Mouse (Mus musculus) thymus, adult 2 months (tissue): ENCODE results near the gene Usp32. TPM values are rescaled to one million over a fixed set of nuclear protein-coding genes. Genes with fewer than 3 reads are reported as not detected.

Source experiments
- DNase-seq: peaks from one replicate; pipeline ENCODE4 v3.0.0; 2021
- H3K27ac ChIP-seq: fragments of 200-500 bp; 2 replicates; pipeline ENCODE4 v1.5.1; 2012; ENCODE audit warnings: low read length, control low read depth; ENCODE audit not compliant: control insufficient read depth, insufficient read depth
- H3K27me3 ChIP-seq: fragments of 200-500 bp; 2 replicates; pipeline ENCODE4 v1.6.1; 2012; ENCODE audit warnings: mild to moderate bottlenecking, low read length, moderate library complexity, mixed read lengths; ENCODE audit not compliant: control insufficient read depth, insufficient read depth
- H3K36me3 ChIP-seq: fragments of 200-500 bp; 2 replicates; pipeline ENCODE4 v1.6.1; 2012; ENCODE audit warnings: mild to moderate bottlenecking, low read length, moderate library complexity; ENCODE audit not compliant: control insufficient read depth, insufficient read depth
- H3K4me1 ChIP-seq: fragments of 200-500 bp; replicated peaks from 2 replicates; pipeline ENCODE4 v1.6.1; 2012; ENCODE audit warnings: low read length; ENCODE audit not compliant: control insufficient read depth, insufficient read depth
- H3K4me3 ChIP-seq: fragments of 200-500 bp; 2 replicates; pipeline ENCODE4 v1.5.1; 2012; ENCODE audit warnings: mild to moderate bottlenecking, low read length, control low read depth, moderate library complexity; ENCODE audit not compliant: control insufficient read depth, insufficient read depth
- CTCF ChIP-seq: fragments of 200-500 bp; IDR thresholded peaks from 2 replicates; pipeline ENCODE4 v1.5.1; 2012; ENCODE audit warnings: mild to moderate bottlenecking, control low read depth, low read length, moderate library complexity, borderline replicate concordance; ENCODE audit not compliant: control insufficient read depth, poor library complexity, insufficient read depth; ENCODE audit errors: extremely low read depth
- POLR2A ChIP-seq: fragments of 200-500 bp; IDR thresholded peaks from 2 replicates; pipeline ENCODE4 v1.6.1; 2012; ENCODE audit warnings: mild to moderate bottlenecking, low read length, control low read depth, moderate library complexity; ENCODE audit not compliant: control insufficient read depth, poor library complexity, insufficient read depth; ENCODE audit errors: extremely low read depth
- WGBS: fragments of 180-500 bp; shearing (Covaris S2); methylation state at CpG from one replicate; pipeline ENCODE4 v1.1.7; 2018; 5-methylcytosine and 5-hydroxymethylcytosine counted together
- polyA plus RNA-seq: library from polyadenylated mRNA; depleted of rRNA; stranded (reverse); fragments of >200 nt; gene quantifications from 2 replicates; pipeline ENCODE4 v1.2.3, GENCODE M21; 2012; rRNA removed

Gene Usp32
- polyA plus RNA-seq, 1 experiment = 4.0 TPM

DNA sequence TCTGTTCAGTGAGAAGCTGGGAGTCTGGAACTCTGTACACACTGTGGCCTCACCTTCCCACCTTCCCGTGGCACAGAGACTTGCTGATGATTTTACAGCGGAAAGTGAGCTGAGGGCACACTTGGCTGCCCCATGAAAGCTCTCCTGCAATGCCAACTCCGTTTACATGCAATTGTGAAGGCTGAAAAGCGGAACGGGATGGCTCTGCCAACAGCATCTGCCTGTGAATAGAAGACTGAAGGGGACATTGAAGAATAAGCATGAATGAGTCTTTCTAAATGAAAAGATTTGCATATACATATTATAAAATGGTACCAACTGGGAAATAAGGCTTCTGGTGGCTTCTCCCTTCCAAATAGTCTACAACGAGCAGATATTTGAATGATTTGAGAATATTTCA is 192.8 kb downstream of the Usp32 start:
- no peaks in the 10 kb centered on the region for H3K36me3 ChIP-seq
- H3K4me3 ChIP-seq = no peak overlapping the region
- WGBS = 81% methylated on average over 6 of the region's 6 CpGs
- peaks cover 3% of the 10 kb centered on the region; the same call in 1 of the 2 replicates for H3K27me3 ChIP-seq
- no peak overlapping the region for H3K27ac ChIP-seq
- DNase-seq = no peak
- no peak for TF ChIP-seq POLR2A
- TF ChIP-seq CTCF = no peak
- no peaks in the 10 kb centered on the region for H3K4me1 ChIP-seq

DNA sequence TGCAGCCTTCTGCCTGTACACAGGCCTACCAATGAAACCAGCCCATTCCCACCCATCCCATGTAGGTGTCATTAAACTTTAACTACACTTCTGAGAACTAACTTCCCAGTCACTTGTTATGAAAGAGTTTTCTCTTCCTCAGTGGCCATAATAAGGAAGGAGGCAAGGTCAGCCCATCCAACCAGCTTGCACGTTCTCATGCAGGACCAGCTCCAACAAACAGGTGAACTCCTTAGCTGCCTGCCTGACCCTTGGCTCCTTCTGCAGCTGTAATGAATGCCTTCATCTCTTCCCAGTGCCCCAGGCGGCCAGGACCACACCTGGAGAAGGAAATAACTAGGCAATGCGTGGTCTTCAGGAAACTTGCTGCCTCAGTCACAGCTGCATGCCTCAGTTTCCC is 194.1 kb downstream of the Usp32 start:
- Histone ChIP-seq H3K27ac (no peak overlapping the region), H3K27me3 (peaks cover 3% of the 10 kb centered on the region; the same call in 1 of the 2 replicates), H3K4me3 (no peak overlapping the region), H3K36me3 (no peaks in the 10 kb centered on the region), H3K4me1 (no peaks in the 10 kb centered on the region)
- 75% methylated on average over 3 of the region's 3 CpGs for WGBS
- TF ChIP-seq CTCF (no peak), POLR2A (no peak)
- no peak for DNase-seq

DNA sequence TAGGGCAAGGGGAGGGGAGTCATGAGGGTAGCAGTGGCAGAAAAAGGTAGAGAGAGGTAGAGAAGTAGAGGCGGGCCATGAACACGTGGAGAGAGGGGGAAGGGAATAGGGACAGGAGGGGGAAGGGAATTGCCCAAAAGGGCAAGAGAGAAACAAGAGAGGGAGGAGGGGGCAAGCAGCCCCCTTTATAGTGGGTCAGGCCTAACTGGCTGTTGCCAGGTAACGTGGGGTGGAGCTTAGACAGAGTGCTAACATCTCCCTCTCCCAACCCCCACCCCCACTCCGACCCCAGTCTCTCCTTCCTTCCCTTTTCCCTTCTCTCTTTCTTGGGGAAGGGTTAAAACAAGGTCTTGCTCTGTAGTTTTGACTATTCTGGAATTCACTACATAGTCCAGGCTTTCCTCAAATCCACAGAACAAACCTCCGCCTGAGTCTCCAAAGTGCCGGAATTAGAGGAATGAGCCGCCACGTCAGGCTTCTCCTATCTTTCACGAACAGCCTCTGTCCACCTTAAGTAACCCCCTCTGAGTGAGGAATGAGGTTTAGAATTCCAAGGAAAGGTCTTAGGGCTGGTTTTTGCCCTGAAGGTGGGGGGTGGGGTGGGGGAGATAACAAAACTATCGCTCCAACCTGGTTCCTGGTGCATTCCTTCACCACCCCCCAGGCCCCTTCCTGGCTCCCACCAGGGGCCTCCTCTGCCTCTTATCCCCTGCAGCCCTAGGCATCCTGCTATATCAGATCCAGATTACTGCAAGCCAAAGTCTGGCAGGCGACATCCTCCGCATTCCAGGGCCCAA is 195.1 kb downstream of the Usp32 start:
- no peak overlapping the region for H3K4me3 ChIP-seq
- WGBS = 22% methylated on average over 12 of the region's 12 CpGs
- TF ChIP-seq CTCF (no peak), POLR2A (no peak)
- H3K27ac ChIP-seq = no peak overlapping the region
- no peaks in the 10 kb centered on the region for H3K36me3 ChIP-seq
- no peak for DNase-seq
- peaks cover 3% of the 10 kb centered on the region; the same call in 1 of the 2 replicates for H3K27me3 ChIP-seq
- no peaks in the 10 kb centered on the region for H3K4me1 ChIP-seq

DNA sequence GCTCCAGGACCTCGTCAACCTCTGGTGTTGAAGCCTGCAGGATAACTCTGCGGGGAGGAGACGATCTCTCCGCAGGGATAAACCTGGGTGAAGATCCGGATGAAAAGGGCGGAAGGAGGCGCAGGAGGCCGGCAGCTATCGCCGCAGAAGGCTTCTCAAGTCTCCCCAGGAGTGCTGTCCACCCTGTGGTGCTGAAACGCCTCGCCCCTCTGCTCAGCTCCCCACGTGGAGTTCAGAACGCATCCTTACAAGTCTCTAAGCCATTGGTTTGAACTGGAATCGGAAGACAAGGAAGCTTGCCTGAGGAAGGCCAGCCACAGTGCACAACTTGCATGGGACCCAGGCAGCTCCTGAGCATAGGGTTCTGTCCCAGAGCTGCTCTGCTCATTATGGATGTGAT is 196.0 kb downstream of the Usp32 start:
- TF ChIP-seq CTCF (no peak), POLR2A (no peak)
- Histone ChIP-seq H3K27me3 (peaks cover 3% of the 10 kb centered on the region; the same call in 1 of the 2 replicates), H3K4me1 (no peaks in the 10 kb centered on the region), H3K4me3 (no peak overlapping the region), H3K36me3 (no peaks in the 10 kb centered on the region), H3K27ac (no peak overlapping the region)
- peak; percentile 20 for DNase-seq
- WGBS = 4% methylated on average over 15 of the region's 15 CpGs

DNA sequence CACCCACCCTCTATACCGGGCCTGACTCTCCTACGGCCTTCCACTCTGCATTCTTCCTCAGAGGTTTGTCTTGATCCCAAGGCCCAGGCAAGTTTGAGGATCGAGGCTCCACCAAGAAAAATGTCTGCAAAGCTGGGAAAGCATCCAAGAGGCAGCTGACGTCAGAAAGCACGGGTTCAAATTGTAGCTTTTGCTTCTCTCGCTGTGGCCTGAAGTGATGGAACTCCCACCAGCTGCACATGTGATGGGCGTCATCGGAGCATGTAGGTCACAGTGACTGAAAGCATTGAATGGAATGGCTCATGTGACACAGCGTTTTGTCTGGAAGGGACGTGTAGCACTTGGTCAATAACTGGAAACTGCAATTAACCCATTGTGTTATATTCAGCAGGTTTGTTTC is 199.8 kb downstream of the Usp32 start:
- no peaks in the 10 kb centered on the region for H3K4me1 ChIP-seq
- 85% methylated on average over 10 of the region's 10 CpGs for WGBS
- no peaks in the 10 kb centered on the region for H3K36me3 ChIP-seq
- no peak overlapping the region for H3K4me3 ChIP-seq
- no peak for TF ChIP-seq CTCF
- TF ChIP-seq POLR2A = no peak
- H3K27ac ChIP-seq = no peak overlapping the region
- no peak for DNase-seq
- no peaks in the 10 kb centered on the region; the same call in 1 of the 2 replicates for H3K27me3 ChIP-seq

DNA sequence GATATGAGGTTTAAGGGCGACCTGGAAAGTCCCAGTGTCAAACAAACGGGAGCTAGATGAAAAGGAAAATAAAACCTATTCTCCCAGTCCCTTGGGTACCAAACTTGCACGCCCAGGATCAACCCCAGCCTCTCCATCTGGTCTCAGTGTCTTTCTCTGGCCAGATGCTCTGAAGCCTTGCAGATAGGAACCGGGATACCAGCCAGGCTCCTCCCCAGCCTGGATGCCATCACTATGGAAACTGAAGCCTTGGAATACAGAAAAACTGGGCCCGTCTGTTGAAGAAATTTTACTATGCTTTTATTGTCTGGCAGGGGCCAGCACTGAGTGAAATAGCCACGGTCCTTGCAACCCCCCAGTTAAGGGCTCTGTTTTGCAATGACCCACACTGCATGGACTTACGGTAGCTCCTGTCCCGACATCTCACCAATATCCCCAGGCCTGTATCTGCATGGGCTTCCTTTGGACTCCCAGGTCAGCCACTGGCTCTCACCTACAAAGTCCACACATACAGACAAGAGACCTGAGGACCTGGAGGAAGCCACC is 200.4 kb downstream of the Usp32 start:
- no peak for DNase-seq
- Histone ChIP-seq H3K27me3 (no peaks in the 10 kb centered on the region; the same call in 1 of the 2 replicates), H3K4me3 (no peak overlapping the region), H3K4me1 (no peaks in the 10 kb centered on the region), H3K27ac (no peak overlapping the region), H3K36me3 (no peaks in the 10 kb centered on the region)
- 79% methylated on average over 8 of the region's 8 CpGs for WGBS
- TF ChIP-seq CTCF (no peak), POLR2A (no peak)

Other genes with a start within 250 kb of the Usp32 start
- 15.4 and 17.4 TPM in 2 replicates for gene Znhit3, start 223.8 kb downstream of the Usp32 start, polyA plus RNA-seq
- 3.3 and 3.7 TPM in 2 replicates for gene Car4, start 182.4 kb downstream of the Usp32 start, polyA plus RNA-seq
- gene 1700125H20Rik, start 30.2 kb upstream of the Usp32 start, polyA plus RNA-seq = not detected in 2 replicates
- gene Appbp2, start 95.0 kb upstream of the Usp32 start, polyA plus RNA-seq = 13.8 and 17.8 TPM in 2 replicates
- gene Ppm1d, start 171.1 kb upstream of the Usp32 start, polyA plus RNA-seq = 12.8 and 15.2 TPM in 2 replicates
- 42.5 and 49.4 TPM in 2 replicates for gene Bcas3, start 213.0 kb upstream of the Usp32 start, polyA plus RNA-seq